Mouse (Mus musculus) central nervous system, embryonic 11.5 days (tissue): ENCODE measurements around the gene Ddx46. TPM values are rescaled to one million over a fixed set of nuclear protein-coding genes. Genes with fewer than 3 reads are reported as not detected.

Experiments
- polyA plus RNA-seq: library from polyadenylated mRNA; depleted of rRNA; stranded (reverse); fragments of >200 nt; gene quantifications from 2 replicates; pipeline ENCODE4 v1.2.3, GENCODE M21; 2012; rRNA removed

Ddx46 gene
- polyA plus RNA-seq: 67.7 and 99.4 TPM in 2 replicates

GRCm38 (mm10) chr13:55634639-55635127 is at the start of gene Ddx46:
Gene Ddx46 (plus strand): TSS chr13:55635027.

GRCm38 (mm10) chr13:55599566-55600540 is 35.0 kb upstream of the Ddx46 start, which contains the start of gene B4galt7:
Gene B4galt7 (plus strand): TSS chr13:55599896.

GRCm38 (mm10) chr13:55622649-55623541 is 11.9 kb upstream of the Ddx46 start, which contains the start of gene Caml:
Gene Caml (plus strand): TSS chr13:55623005.

GRCm38 (mm10) chr13:55692535-55693242 is 57.9 kb downstream of the Ddx46 start, which contains the start of gene B230219D22Rik:
Gene B230219D22Rik (plus strand): TSS chr13:55693124.

GRCm38 (mm10) chr13:55714501-55715166 is 79.8 kb downstream of the Ddx46 start, which contains the start of gene Txndc15:
Gene Txndc15 (plus strand): TSS chr13:55714650.

GRCm38 (mm10) chr13:55727120-55727838 is 92.5 kb downstream of the Ddx46 start, which contains the start of gene Pcbd2:
Gene Pcbd2 (plus strand): TSS chr13:55727368.

Other genes starting within 250 kb of the Ddx46 start
- 0.12 TPM in 1 of 2 replicates, not detected in the other for gene Slc34a1, start 236.8 kb upstream of the Ddx46 start, polyA plus RNA-seq
- gene Pfn3, start 219.8 kb upstream of the Ddx46 start, polyA plus RNA-seq: not detected in 2 replicates
- gene F12, start 208.2 kb upstream of the Ddx46 start, polyA plus RNA-seq: 1.5 and 2.4 TPM in 2 replicates
- gene Grk6, start 190.0 kb upstream of the Ddx46 start, polyA plus RNA-seq: 81.0 and 83.8 TPM in 2 replicates
- gene Prr7, start 170.8 kb upstream of the Ddx46 start, polyA plus RNA-seq: 18.6 and 23.3 TPM in 2 replicates
- 432 and 1,182 TPM in 2 replicates for gene Dbn1, start 146.9 kb upstream of the Ddx46 start, polyA plus RNA-seq
- 75.3 and 103 TPM in 2 replicates for gene Pdlim7, start 121.4 kb upstream of the Ddx46 start, polyA plus RNA-seq
- gene Dok3, start 105.7 kb upstream of the Ddx46 start, polyA plus RNA-seq: 8.2 and 15.0 TPM in 2 replicates
- 100 and 105 TPM in 2 replicates for gene Ddx41, start 98.4 kb upstream of the Ddx46 start, polyA plus RNA-seq
- 137 and 175 TPM in 2 replicates for gene Fam193b, start 63.9 kb upstream of the Ddx46 start, polyA plus RNA-seq
- 147 and 149 TPM in 2 replicates for gene Tmed9, start 61.3 kb upstream of the Ddx46 start, polyA plus RNA-seq
- gene B4galt7, start 35.1 kb upstream of the Ddx46 start, polyA plus RNA-seq: 27.5 and 30.1 TPM in 2 replicates
- 70.0 and 78.8 TPM in 2 replicates for gene Caml, start 12.0 kb upstream of the Ddx46 start, polyA plus RNA-seq
- gene B230219D22Rik, start 58.1 kb downstream of the Ddx46 start, polyA plus RNA-seq: 51.4 and 83.6 TPM in 2 replicates
- gene Txndc15, start 79.6 kb downstream of the Ddx46 start, polyA plus RNA-seq: 51.8 and 54.3 TPM in 2 replicates
- 38.8 and 48.8 TPM in 2 replicates for gene Pcbd2, start 92.3 kb downstream of the Ddx46 start, polyA plus RNA-seq
- 0.10 and 0.12 TPM in 2 replicates for gene Catsper3, start 149.5 kb downstream of the Ddx46 start, polyA plus RNA-seq
- 4.2 and 22.6 TPM in 2 replicates for gene Pitx1, start 201.2 kb downstream of the Ddx46 start, polyA plus RNA-seq